Mouse (Mus musculus): ENCODE measurements around the gene Olfr228. TPM values are rescaled to one million over a fixed set of nuclear protein-coding genes. Genes with fewer than 3 reads are reported as not detected.

The Olfr228 gene
- polyA plus RNA-seq, 1 experiment from 2014 or later, result 0.13 TPM

Other genes with a start within 250 kb of the Olfr228 start
- gene Olfr1048, start 247.1 kb downstream of the Olfr228 start, polyA plus RNA-seq (2014; fragmentation: Nextera tagmentation; extraction: Ambion mirVana), result 0.29 TPM in 1 of 2 replicates, not detected in the other
- gene Olfr1049, start 229.1 kb downstream of the Olfr228 start, polyA plus RNA-seq (2014; fragmentation: Nextera tagmentation; extraction: Ambion mirVana), result not detected in 2 replicates
- gene Olfr1051, start 208.3 kb downstream of the Olfr228 start, polyA plus RNA-seq (2014; fragmentation: Nextera tagmentation; extraction: Ambion mirVana), result not detected in 2 replicates
- 0.11 TPM in 1 of 2 replicates, not detected in the other for gene Olfr1052, start 194.9 kb downstream of the Olfr228 start, polyA plus RNA-seq (2014; fragmentation: Nextera tagmentation; extraction: Ambion mirVana)
- not detected in 2 replicates for gene Olfr1053, start 172.1 kb downstream of the Olfr228 start, polyA plus RNA-seq (2014; fragmentation: Nextera tagmentation; extraction: Ambion mirVana)
- not detected in 2 replicates for gene Olfr1054, start 152.0 kb downstream of the Olfr228 start, polyA plus RNA-seq (2014; fragmentation: Nextera tagmentation; extraction: Ambion mirVana)
- gene Olfr1055, start 137.1 kb downstream of the Olfr228 start, polyA plus RNA-seq (2014; fragmentation: Nextera tagmentation; extraction: Ambion mirVana), result not detected in 2 replicates
- gene Olfr1056, start 124.9 kb downstream of the Olfr228 start, polyA plus RNA-seq (2014; fragmentation: Nextera tagmentation; extraction: Ambion mirVana), result 0.21 TPM in 1 of 2 replicates, not detected in the other
- gene Olfr1057, start 109.0 kb downstream of the Olfr228 start, polyA plus RNA-seq (2014; fragmentation: Nextera tagmentation; extraction: Ambion mirVana), result not detected in 2 replicates
- gene Olfr1058, start 98.8 kb downstream of the Olfr228 start, polyA plus RNA-seq (2014; fragmentation: Nextera tagmentation; extraction: Ambion mirVana), result 0.18 and 0.22 TPM in 2 replicates
- gene Olfr1061, start 73.3 kb downstream of the Olfr228 start, polyA plus RNA-seq (2014; fragmentation: Nextera tagmentation; extraction: Ambion mirVana), result not detected in 2 replicates
- gene Olfr1062, start 60.6 kb downstream of the Olfr228 start, polyA plus RNA-seq (2014; fragmentation: Nextera tagmentation; extraction: Ambion mirVana), result 0.07 TPM in 1 of 2 replicates, not detected in the other
- 0.15 and 0.25 TPM in 2 replicates for gene Olfr1065, start 36.8 kb downstream of the Olfr228 start, polyA plus RNA-seq (2014; fragmentation: Nextera tagmentation; extraction: Ambion mirVana)
- not detected in 2 replicates for gene Olfr1066, start 31.1 kb downstream of the Olfr228 start, polyA plus RNA-seq (2014; fragmentation: Nextera tagmentation; extraction: Ambion mirVana)
- gene Olfr1076, start 21.1 kb upstream of the Olfr228 start, polyA plus RNA-seq (2014; fragmentation: Nextera tagmentation; extraction: Ambion mirVana), result not detected in 2 replicates
- not detected in 2 replicates for gene Olfr1079, start 55.1 kb upstream of the Olfr228 start, polyA plus RNA-seq (2014; fragmentation: Nextera tagmentation; extraction: Ambion mirVana)
- gene Olfr1080, start 70.8 kb upstream of the Olfr228 start, polyA plus RNA-seq (2014; fragmentation: Nextera tagmentation; extraction: Ambion mirVana), result not detected in 2 replicates
- gene Olfr1082, start 111.6 kb upstream of the Olfr228 start, polyA plus RNA-seq (2014; fragmentation: Nextera tagmentation; extraction: Ambion mirVana), result not detected in 2 replicates
- gene Olfr1084, start 152.3 kb upstream of the Olfr228 start, polyA plus RNA-seq (2014; fragmentation: Nextera tagmentation; extraction: Ambion mirVana), result not detected in 2 replicates
- gene Olfr1085, start 174.6 kb upstream of the Olfr228 start, polyA plus RNA-seq (2014; fragmentation: Nextera tagmentation; extraction: Ambion mirVana), result not detected in 2 replicates
- not detected in 2 replicates for gene Olfr1086, start 192.7 kb upstream of the Olfr228 start, polyA plus RNA-seq (2014; fragmentation: Nextera tagmentation; extraction: Ambion mirVana)
- not detected in 2 replicates for gene Olfr1087, start 211.0 kb upstream of the Olfr228 start, polyA plus RNA-seq (2014; fragmentation: Nextera tagmentation; extraction: Ambion mirVana)
- gene Olfr1089, start 246.3 kb upstream of the Olfr228 start, polyA plus RNA-seq (2014; fragmentation: Nextera tagmentation; extraction: Ambion mirVana), result not detected in 2 replicates

All from embryonic facial prominence, embryonic 14.5 days (tissue).